ENCODE assay signal across 8 mouse cellular contexts in genomic region chr5:151369306-151369721, GRCm38 (mm10). TPM values are rescaled to one million over a fixed set of nuclear protein-coding genes. Genes with fewer than 3 reads are reported as not detected.
DNase-seq lines count a peak whose midpoint lies in the region; ATAC-seq and TF ChIP-seq lines count a peak whose summit lies in the region.

No protein-coding gene starts in this region.

- no peak for DNase-seq in layer of hippocampus, adult 2 months (ENCODE audit: low spot score in 2 of 2)
- DNase-seq in layer of hippocampus, adult 8-10 months (ENCODE audit: low spot score in 2 of 2): no peak
- peak; percentile 23 for DNase-seq in R1 (ENCODE audit: low read depth, low spot score)
- no peak for DNase-seq in lung, embryonic 14.5 days
- peak; percentile 42 for DNase-seq in yolk sac, embryonic 10.5 days (ENCODE audit: low spot score)
- no peak for DNase-seq in adrenal gland, postnatal 25 days

- TF ChIP-seq CTCF in layer of hippocampus, adult 2 months (conservative IDR thresholded peaks at IDR 0.05): no peak
- TF ChIP-seq CTCF in lung, embryonic 14.5 days (IDR thresholded peaks at IDR 0.05; ENCODE audit: low read depth): no peak

- H3K27me3 ChIP-seq in intestine, embryonic 15.5 days (replicated peaks): no peaks in the 10 kb centered on the region
- no peaks in the 10 kb centered on the region for H3K27me3 ChIP-seq in lung, embryonic 14.5 days (ENCODE audit: insufficient read depth, low read length)

- H3K9me3 ChIP-seq in intestine, embryonic 15.5 days: no peaks in the 10 kb centered on the region
- no peaks in the 10 kb centered on the region for H3K9me3 ChIP-seq in lung, embryonic 14.5 days (ENCODE audit: low read depth, low read length)

- no peaks in the 10 kb centered on the region for H3K36me3 ChIP-seq in intestine, embryonic 15.5 days
- no peaks in the 10 kb centered on the region for H3K36me3 ChIP-seq in lung, embryonic 14.5 days (ENCODE audit: insufficient read depth)

- WGBS in intestine, embryonic 15.5 days: 39% methylated on average over 5 of the region's 5 CpGs
- WGBS in lung, embryonic 14.5 days: 40% methylated on average over 5 of the region's 5 CpGs

- H3K4me3 ChIP-seq in layer of hippocampus, adult 2 months: peak overlapping the region; percentile 66
- H3K4me3 ChIP-seq in intestine, embryonic 15.5 days (replicated peaks): peak overlapping the region; percentile 45
- peak overlapping the region; percentile 43 for H3K4me3 ChIP-seq in lung, embryonic 14.5 days (ENCODE audit: low read depth, low read length)

- peak overlapping the region; percentile 70 for H3K4me2 ChIP-seq in intestine, embryonic 15.5 days (replicated peaks)
- H3K4me2 ChIP-seq in lung, embryonic 14.5 days: peak overlapping the region; percentile 67

- peak overlapping the region; percentile 97 for H3K27ac ChIP-seq in layer of hippocampus, adult 2 months
- H3K27ac ChIP-seq in intestine, embryonic 15.5 days: peak overlapping the region; percentile 98
- H3K27ac ChIP-seq in lung, embryonic 14.5 days (ENCODE audit: low read depth): peak overlapping the region; percentile 99

- H3K9ac ChIP-seq in intestine, embryonic 15.5 days: peak overlapping the region; percentile 59
- H3K9ac ChIP-seq in lung, embryonic 14.5 days: peak overlapping the region; percentile 85

- ATAC-seq in erythroid progenitor cell, adult 5-6 weeks (replicated peaks; ENCODE audit: low FRiP score, poor library complexity, severe bottlenecking): peak; percentile 5; the same call in 1 of the 2 replicates
- ATAC-seq in intestine, embryonic 15.5 days: no peak
- ATAC-seq in lung, embryonic 14.5 days (ENCODE audit: insufficient read depth): no peak

- no peaks in the 10 kb centered on the region for H3K4me1 ChIP-seq in intestine, embryonic 15.5 days (replicated peaks)
- no peaks in the 10 kb centered on the region for H3K4me1 ChIP-seq in lung, embryonic 14.5 days (ENCODE audit: insufficient read depth)

RNA-seq across cellular contexts. Expression of gene Gm42906, which starts 58.6 kb away (rescaled TPM):
- not detected for total RNA-seq in layer of hippocampus, adult 2 months (2021)
- not detected for total RNA-seq in layer of hippocampus, adult 8-10 months (2022)
- total RNA-seq in erythroid progenitor cell, adult 5-6 weeks (2015; ENCODE audit: low replicate concordance): not detected in 2 replicates
- total RNA-seq in erythroid progenitor cell, adult 5-6 weeks (2017; ENCODE audit: low replicate concordance): not detected in 2 replicates
- not detected in 2 replicates for polyA plus RNA-seq in intestine, embryonic 15.5 days (2015; fragmentation: Nextera tagmentation; extraction: Ambion mirVana)
- not detected in 2 replicates for polyA plus RNA-seq in lung, embryonic 14.5 days (2014; fragmentation: Nextera tagmentation; extraction: Ambion mirVana)
- total RNA-seq in adrenal gland, postnatal 25 days (2021): 1.9 TPM in 1 of 2 replicates, not detected in the other

Comparison
In these comparisons a context has a peak if more than half of its experiments do, and no peak if none do; other contexts are left out.
1. DNase-seq: peak in R1 (single experiment) and yolk sac, embryonic 10.5 days (single experiment); none in layer of hippocampus, adult 2 months (0 of 2), layer of hippocampus, adult 8-10 months (0 of 2), lung, embryonic 14.5 days (single experiment) and adrenal gland, postnatal 25 days (single experiment).
2. Peak in every context shown above with its lines, with median percentiles within 50 percentile points of each other: H3K27ac ChIP-seq and H3K4me3 ChIP-seq.